Mouse (Mus musculus) left cerebral cortex, postnatal 14 days (tissue): ENCODE measurements around the gene Rbmx2. TPM values are rescaled to one million over a fixed set of nuclear protein-coding genes. Genes with fewer than 3 reads are reported as not detected.

Experiments
- DNase-seq, 2 experiments: peaks; one replicate each; pipeline ENCODE4 v3.0.0; 2021 to 2022; ENCODE audit warnings: low spot score in 2 of 2, mixed read lengths in 1 of 2
- intact Hi-C: fragments of 180-260 bp; cut with DNase I; formaldehyde crosslinking; loops from one replicate; pipeline ENCODE4 v1.15.1; 2025
- long read RNA-seq, 2 experiments: library from polyadenylated mRNA; stranded (forward); transcript quantifications; one replicate each; pipeline ENCODE4 v2.0.0; 2021
- total RNA-seq, 2 experiments: library from RNA; stranded (reverse); gene quantifications; 2 replicates each; pipeline ENCODE4 v1.2.3; 2021

The Rbmx2 gene
- 1 to 10 TPM; 4.8 TPM for total RNA-seq
- long read RNA-seq, experiment 1, transcript Rbmx2-201 (6 exons, 1,747 nt): major isoform, 11 of 15 reads
- long read RNA-seq, experiment 1, partial matches to known transcripts: 4 of 15 reads
- long read RNA-seq, experiment 1, other reads (novel, unspliced or antisense): 0 of 15 reads
- long read RNA-seq, experiment 2, transcript Rbmx2-201 (6 exons, 1,747 nt): major isoform, 10 of 14 reads
- long read RNA-seq, experiment 2, partial matches to known transcripts: 4 of 14 reads
- long read RNA-seq, experiment 2, other reads (novel, unspliced or antisense): 0 of 14 reads

DNA sequence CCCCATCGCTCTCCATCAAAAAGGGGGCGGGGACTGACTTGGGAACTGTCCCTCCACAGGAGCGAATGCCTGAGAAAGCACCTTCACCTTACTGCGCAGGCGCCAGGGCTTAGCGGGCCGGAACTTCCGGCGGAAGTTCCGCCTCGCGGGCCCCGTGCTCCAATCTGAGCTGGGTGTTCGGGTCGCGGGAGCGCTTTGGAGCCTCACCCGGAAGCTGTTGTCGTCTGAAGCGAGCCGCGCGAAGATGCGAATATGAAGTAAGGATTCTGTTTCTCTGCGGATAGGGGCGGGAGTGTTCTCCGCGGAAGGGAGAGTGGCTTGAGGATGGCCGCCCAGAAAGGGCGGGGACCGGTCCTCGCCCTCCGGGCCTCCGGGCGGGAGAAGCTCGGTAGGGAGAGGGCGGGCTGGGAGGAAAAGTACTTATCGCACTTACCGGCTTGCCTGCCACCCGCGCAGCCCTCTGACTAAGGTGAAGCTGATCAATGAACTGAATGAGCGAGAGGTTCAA, at the start of gene Rbmx2:
Gene Rbmx2 (plus strand): TSS at position 141 of the 508 bp plus-strand sequence.
- intact Hi-C loops: loop anchor here (10.0 kb wide), 1 partner anchor 590 kb away; the partner anchor contains the start of gene Enox2

DNA sequence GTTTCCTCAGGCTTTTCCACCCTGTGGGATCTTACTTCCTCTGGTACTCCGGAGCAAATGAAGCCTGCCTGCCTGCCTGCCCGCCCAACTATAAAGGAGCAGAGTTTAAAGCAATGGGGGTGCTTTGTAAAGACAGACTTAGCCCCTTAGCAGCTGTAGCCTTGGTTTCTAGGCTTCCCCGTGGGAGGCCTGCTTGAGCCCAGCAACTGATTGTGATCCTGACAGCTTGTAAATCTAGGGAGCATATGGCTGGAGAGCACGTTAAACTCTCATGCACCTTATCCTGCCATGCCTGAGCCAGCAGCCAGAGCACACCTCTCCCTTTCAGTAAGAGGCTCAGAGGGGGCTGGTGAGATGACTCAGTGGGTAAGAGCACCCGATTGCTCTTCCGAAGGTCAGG, 28.0 kb upstream of the Rbmx2 start:
- intact Hi-C loops: no loop called here
- peak in 1 of 2 experiments; percentile 2 for DNase-seq

More for the DNA sequence above, at the start of gene Rbmx2:
- DNase-seq: peak; percentile 91 to 92

DNA sequence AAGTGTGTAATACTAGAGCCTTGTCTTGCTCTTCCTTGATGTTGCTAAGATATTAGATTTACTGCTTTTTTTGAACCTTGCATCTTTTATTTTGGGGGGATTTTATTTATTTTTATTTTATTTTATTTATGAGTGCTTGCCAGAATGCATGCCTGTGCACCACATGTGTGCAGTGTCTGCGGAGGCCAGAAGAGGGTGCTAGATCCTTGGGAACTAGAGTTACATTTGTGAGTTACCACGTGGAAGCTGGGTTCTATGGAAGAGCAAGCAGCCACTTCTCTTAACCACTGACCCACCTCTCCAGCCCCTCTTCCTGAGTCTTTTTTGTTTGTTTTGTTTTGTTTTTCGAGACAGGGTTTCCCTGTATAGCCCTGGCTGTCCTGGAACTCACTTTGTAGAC, 25.2 kb upstream of the Rbmx2 start:
- intact Hi-C loops: no loop called here
- peak; percentile 2 to 6 for DNase-seq

DNA sequence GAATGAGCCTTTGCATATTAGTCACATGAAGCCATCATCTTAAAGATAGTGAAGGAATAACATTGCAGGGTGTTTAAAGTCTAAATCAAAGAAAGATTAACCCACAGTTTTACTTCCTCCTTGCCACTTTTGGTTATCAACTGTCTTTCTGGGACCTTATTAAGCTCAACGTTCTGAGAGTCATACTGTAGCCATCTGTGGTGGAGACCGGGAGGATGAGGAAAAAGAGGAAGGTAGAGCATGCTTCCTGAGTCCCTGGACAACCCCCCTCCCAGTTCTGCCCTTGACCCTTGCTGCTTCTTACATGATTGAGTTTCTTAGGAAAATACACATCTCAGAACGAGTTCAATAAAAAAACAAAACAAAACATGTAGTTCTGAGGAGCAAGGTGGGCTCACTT, 23.1 kb upstream of the Rbmx2 start:
- no peak for DNase-seq
- intact Hi-C loops: no loop called here

DNA sequence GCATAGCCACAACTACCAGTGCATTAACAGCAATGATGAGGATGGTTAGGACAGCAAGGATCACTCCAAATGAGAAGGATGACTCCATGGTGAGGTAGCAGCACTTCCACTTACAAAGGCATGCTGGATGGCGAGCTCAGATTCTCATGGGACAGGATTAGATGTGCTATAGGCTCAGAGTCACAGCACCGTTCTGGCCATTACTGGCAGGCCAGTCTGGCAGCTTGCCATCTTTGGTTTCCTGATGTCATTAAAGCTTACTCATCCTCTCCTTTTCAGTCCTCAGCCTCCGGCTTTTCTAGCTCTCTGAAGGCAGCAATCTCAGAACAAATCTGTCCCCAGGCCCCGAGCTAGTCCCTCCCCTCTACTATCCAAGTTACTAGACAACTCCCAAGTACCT, 20.6 kb upstream of the Rbmx2 start, which contains the start of gene Gpr119:
Gene Gpr119 (minus strand): TSS at position 308 of the 400 bp plus-strand sequence.
- DNase-seq: no peak

DNA sequence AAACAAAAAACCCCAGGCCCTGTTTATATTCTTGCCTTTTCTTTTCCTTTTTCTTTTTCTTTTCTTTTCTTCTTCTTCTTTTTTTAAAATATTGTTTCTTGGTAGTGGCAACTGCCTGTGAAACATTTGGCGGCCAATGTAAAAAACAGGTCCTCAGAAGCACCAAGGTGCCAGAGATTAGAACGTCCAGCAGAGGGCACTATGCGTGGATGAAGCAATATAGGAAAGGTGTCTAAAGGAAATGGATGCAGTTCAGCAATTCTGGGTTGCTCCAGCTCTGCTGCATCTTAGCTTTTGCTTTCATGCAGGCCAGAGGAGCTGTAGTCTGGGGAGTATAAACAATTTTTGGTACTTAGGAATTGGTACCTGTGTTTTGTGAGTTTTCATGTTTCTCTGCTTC, 11.4 kb upstream of the Rbmx2 start:
- intact Hi-C loops: loop anchor here (10.0 kb wide), 1 partner anchor 621 kb away; no protein-coding TSS in a partner anchor
- peak; percentile 46 to 52 for DNase-seq

More for the DNA sequence above, 20.6 kb upstream of the Rbmx2 start, which contains the start of gene Gpr119:
- intact Hi-C loops: no loop called here

DNA sequence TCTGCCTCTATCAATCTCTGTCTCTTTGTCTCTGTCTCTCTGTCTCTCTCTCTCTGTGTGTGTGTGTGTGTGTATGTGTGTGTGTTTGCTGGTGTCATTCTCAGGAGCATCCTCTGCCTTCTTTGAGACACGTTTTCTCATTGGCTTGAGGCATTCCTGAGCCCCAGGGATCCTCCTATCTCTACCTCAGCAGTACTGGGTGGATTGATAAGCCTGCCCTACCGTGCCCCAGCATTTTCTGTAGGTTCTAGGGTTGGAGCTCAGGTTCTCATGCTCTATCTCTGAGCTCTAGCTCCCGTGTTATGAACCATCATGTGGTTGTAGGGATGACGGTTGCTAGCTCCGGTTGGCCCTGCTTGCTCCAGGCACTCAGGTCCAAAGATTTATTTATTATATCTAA, 10.9 kb upstream of the Rbmx2 start:
- no peak for DNase-seq
- intact Hi-C loops: loop anchor here (10.0 kb wide), 1 partner anchor 621 kb away; no protein-coding TSS in a partner anchor

DNA sequence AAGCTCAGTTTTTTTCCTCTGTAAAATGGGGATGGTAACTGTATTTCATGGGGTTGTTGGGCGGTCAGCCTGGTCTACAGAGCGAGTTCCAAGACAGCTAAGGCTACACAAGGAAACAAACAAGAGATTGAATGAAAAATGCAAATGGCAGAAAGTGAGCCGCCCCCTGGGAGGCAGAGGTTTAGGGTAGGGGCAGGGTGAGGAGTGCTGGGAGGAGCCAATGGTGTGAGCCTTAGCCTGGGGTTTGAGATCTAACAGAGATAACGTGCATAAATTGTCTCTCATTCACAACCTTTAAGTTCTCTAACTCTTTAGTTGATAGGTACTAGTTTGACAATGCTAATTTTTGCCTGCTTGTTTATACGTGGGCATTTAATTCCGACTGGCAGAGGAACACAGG, 344 bp upstream of the Rbmx2 start:
- intact Hi-C loops: loop anchor here (10.0 kb wide), 1 partner anchor 590 kb away; the partner anchor contains the start of gene Enox2

DNA sequence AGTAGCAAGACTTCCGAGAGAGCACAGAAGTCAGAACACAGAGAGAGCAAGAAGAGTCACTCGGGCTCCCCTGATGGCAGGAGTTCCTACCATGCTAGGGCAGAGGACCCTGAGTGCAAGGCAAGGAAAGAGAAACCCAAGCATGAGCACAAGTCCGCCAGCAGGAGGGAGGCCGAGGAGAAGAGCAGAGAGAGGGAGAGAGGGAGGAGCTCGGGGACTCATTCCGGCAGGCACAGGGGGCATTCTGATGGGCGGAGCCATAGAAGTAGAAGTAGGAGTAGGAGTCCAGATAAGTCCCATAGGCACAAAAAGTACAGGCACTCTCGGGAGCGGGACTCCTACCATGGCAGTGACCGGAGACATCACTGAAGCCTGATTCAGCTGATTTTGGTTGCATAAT, 14.9 kb downstream of the Rbmx2 start:
- no peak for DNase-seq
- intact Hi-C loops: no loop called here

More for the DNA sequence above, 344 bp upstream of the Rbmx2 start:
- no peak for DNase-seq

DNA sequence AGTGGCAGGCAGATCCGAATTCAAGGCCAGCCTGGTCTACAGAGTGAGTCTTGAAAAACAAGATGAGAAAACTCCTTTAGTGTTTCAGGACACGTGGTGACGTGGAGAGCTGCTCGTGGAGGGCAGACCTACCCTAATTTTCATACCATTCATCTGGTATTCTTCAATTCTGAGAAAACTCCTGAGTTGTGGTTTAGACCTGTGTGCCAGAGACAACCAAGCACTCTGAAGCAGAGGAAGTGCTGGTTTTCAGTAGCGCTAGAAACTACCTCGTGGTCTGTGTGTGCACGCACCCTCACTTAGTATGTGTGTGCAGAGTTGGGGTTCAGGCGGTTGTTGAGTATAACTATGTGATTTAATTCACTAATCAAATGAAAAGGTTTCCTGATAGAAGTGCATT, 18.0 kb downstream of the Rbmx2 start:
- intact Hi-C loops: no loop called here
- no peak for DNase-seq

DNA sequence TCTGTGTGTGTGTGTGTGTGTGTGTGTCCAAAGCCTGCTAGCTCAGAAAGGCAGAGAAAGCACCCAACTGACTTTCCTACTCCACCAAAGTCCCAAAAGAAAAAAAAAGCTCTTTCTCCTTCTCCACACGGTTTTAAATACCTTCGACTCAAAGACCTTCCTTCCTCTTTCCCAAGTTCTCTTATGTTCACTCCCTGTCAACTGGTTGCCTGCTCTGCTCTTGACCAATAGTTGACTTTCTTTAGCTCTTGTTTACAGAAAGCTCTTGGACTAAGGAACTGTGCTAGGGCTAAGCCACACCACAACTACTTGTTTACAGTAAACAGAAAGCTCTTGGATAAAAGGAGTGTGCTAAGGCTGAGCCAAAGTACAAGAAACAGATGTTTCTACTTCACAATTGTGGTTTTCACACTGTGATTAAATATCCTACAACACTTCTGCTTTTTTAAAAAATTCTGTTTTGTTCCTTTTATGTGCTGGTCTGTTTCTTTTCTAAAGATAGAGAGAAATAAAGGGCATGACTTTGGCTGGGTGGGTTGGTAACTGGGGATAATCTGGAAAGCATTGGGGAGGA, 60.0 kb downstream of the Rbmx2 start:
- DNase-seq: no peak
- intact Hi-C loops: no loop called here

Other genes with a start within 250 kb of the Rbmx2 start
- 1 to 10 TPM in 1 of 2 experiments, under 1 TPM in 1; 0.87 to 1.2 TPM for gene Elf4, start 231.9 kb upstream of the Rbmx2 start, total RNA-seq
- gene Aifm1, start 181.4 kb upstream of the Rbmx2 start, total RNA-seq: 10 to 100 TPM; 28.8 to 31.8 TPM
- gene Rab33a, start 175.7 kb upstream of the Rbmx2 start, total RNA-seq: 10 to 100 TPM; 32.7 to 35.0 TPM
- 10 to 100 TPM; 20.6 to 21.8 TPM for gene Zfp280c, start 100.5 kb upstream of the Rbmx2 start, total RNA-seq
- gene Slc25a14, start 71.6 kb upstream of the Rbmx2 start, total RNA-seq: 10 to 100 TPM; 49.8 to 53.4 TPM
- not detected for gene Gpr119, start 20.5 kb upstream of the Rbmx2 start, total RNA-seq
- gene Gm595, start 182.7 kb downstream of the Rbmx2 start, total RNA-seq: not detected